Mouse (Mus musculus): ENCODE results near the gene Ino80. TPM values are rescaled to one million over a fixed set of nuclear protein-coding genes. Genes with fewer than 3 reads are reported as not detected.
A peak's percentile ranks its signal among the peaks of the same experiment; 100 is the strongest.

Gene Ino80
- total and polyA plus RNA-seq, 3 experiments = 10.6 to 17.8 (median 11.4) TPM

- no peak overlapping the region for H3K4me2 ChIP-seq (ENCODE audit: insufficient read depth, low read depth, poor library complexity, severe bottlenecking)
- H3K4me1 ChIP-seq (ENCODE audit: control insufficient read depth in 1 of 2, insufficient read depth in 2 of 2) = peaks cover 0 to 21% of the 10 kb centered on the region in 2 experiments; a peak in 2 of 4 replicates
- H3K9me3 ChIP-seq (replicated peaks; ENCODE audit: low read length) = no peaks in the 10 kb centered on the region
- H3K27ac ChIP-seq (ENCODE audit: insufficient read depth, low read depth) = no peak overlapping the region
- H3K27me3 ChIP-seq (replicated peaks) = no peaks in the 10 kb centered on the region
- H3K4me3 ChIP-seq (replicated peaks in 1 of 3; ENCODE audit: low read depth in 2 of 3, low read length in 2 of 3, poor library complexity in 1 of 3) = no peak overlapping the region
- dilution Hi-C loops (cut with MboI; ENCODE audit: extremely low pct_ligation_motif_present, extremely low pct_unique_long_range_greater_than_20kb, low sequenced_read_pairs) = no loop called here
- TF ChIP-seq ZC3H11A (IDR thresholded peaks at IDR 0.05; ENCODE audit: low read depth, low read length) = no peak
- no peak for TF ChIP-seq HCFC1 (IDR thresholded peaks at IDR 0.05; ENCODE audit: low read depth, low read length)
- TF ChIP-seq USF2 (conservative IDR thresholded peaks at IDR 0.05; ENCODE audit: low read depth, low read length) = no peak
- TF ChIP-seq ZKSCAN1 (IDR thresholded peaks at IDR 0.05; ENCODE audit: borderline replicate concordance, low read depth, low read length) = no peak
- TF ChIP-seq PAX5 (IDR thresholded peaks at IDR 0.05; ENCODE audit: low read length) = no peak
- no peak for TF ChIP-seq POLR2A (IDR thresholded peaks at IDR 0.05; ENCODE audit: low read depth, low read length)
- TF ChIP-seq ELF1 (IDR thresholded peaks at IDR 0.05; ENCODE audit: low read depth, low read length) = no peak
- no peak for TF ChIP-seq EP300 (IDR thresholded peaks at IDR 0.05; ENCODE audit: low read length)
- no peaks in the 10 kb centered on the region for H3K79me2 ChIP-seq (replicated peaks; ENCODE audit: control insufficient read depth, extremely low read depth, insufficient read depth, poor library complexity, severe bottlenecking)
- DNase-seq (ENCODE audit: extremely low read depth) = no peak
- no peak overlapping the region for H3K9ac ChIP-seq (ENCODE audit: insufficient read depth, low read depth)
- in situ Hi-C loops (cut with MboI; ENCODE audit: low pct_ligation_motif_present, low pct_unique_long_range_greater_than_20kb, low sequenced_read_pairs) = no loop called here
- H3K36me3 ChIP-seq (replicated peaks in 1 of 2; ENCODE audit: control insufficient read depth in 1 of 2, insufficient read depth in 1 of 2, low read length in 1 of 2) = peaks cover 27 to 74% of the 10 kb centered on the region in 2 experiments
Measured at GRCm38 (mm10) chr2:119398665-119399064, 78.8 kb downstream of the Ino80 start.

- TF ChIP-seq RAD21 (IDR thresholded peaks at IDR 0.05; ENCODE audit: low read depth, low read length) (peak; percentile 9), TCF12 (IDR thresholded peaks at IDR 0.05; ENCODE audit: low read depth, low read length) (no peak), CHD2 (IDR thresholded peaks at IDR 0.05; ENCODE audit: low read length) (no peak), CTCF (conservative IDR thresholded peaks at IDR 0.05 in 1 of 2, IDR thresholded peaks at IDR 0.05 in 1 of 2; ENCODE audit: low read depth in 2 of 2, low read length in 2 of 2) (peak in 1 of 2 experiments; percentile 31; a peak in 2 of 4 replicates)
- Histone ChIP-seq H3K27me3 (replicated peaks) (no peaks in the 10 kb centered on the region), H3K9ac (ENCODE audit: insufficient read depth, low read depth) (no peak overlapping the region), H3K4me2 (ENCODE audit: insufficient read depth, low read depth, poor library complexity, severe bottlenecking) (no peak overlapping the region), H3K4me1 (ENCODE audit: control insufficient read depth in 1 of 2, insufficient read depth in 2 of 2) (peaks cover 0 to 21% of the 10 kb centered on the region in 2 experiments; a peak in 2 of 4 replicates), H3K36me3 (replicated peaks in 1 of 2; ENCODE audit: control insufficient read depth in 1 of 2, insufficient read depth in 1 of 2, low read length in 1 of 2) (peaks cover 31 to 75% of the 10 kb centered on the region in 2 experiments), H3K27ac (ENCODE audit: insufficient read depth, low read depth) (no peak overlapping the region), H3K9me3 (replicated peaks; ENCODE audit: low read length) (no peaks in the 10 kb centered on the region), H3K4me3 (replicated peaks in 1 of 3; ENCODE audit: low read depth in 2 of 3, low read length in 2 of 3, poor library complexity in 1 of 3) (no peak overlapping the region), H3K79me2 (replicated peaks; ENCODE audit: control insufficient read depth, extremely low read depth, insufficient read depth, poor library complexity, severe bottlenecking) (no peaks in the 10 kb centered on the region)
- dilution Hi-C loops (cut with MboI; ENCODE audit: extremely low pct_ligation_motif_present, extremely low pct_unique_long_range_greater_than_20kb, low sequenced_read_pairs) (no loop called here), in situ Hi-C loops (cut with MboI; ENCODE audit: low pct_ligation_motif_present, low pct_unique_long_range_greater_than_20kb, low sequenced_read_pairs) (no loop called here)
- no peak for DNase-seq (ENCODE audit: extremely low read depth)
Measured at GRCm38 (mm10) chr2:119398252-119398651, 79.2 kb downstream of the Ino80 start.

GRCm38 (mm10) chr2:119389992-119390391 lies 87.5 kb downstream of the Ino80 start:
- in situ Hi-C loops (cut with MboI; ENCODE audit: low pct_ligation_motif_present, low pct_unique_long_range_greater_than_20kb, low sequenced_read_pairs) = loop anchor here (5.0 kb wide), 1 partner anchor 38 kb away; the partner anchor contains the start of gene Chac1
- H3K27me3 ChIP-seq (replicated peaks) = no peaks in the 10 kb centered on the region
- DNase-seq (ENCODE audit: extremely low read depth) = no peak
- no peak overlapping the region for H3K9ac ChIP-seq (ENCODE audit: insufficient read depth, low read depth)
- no peaks in the 10 kb centered on the region for H3K9me3 ChIP-seq (replicated peaks; ENCODE audit: low read length)
- no peak for TF ChIP-seq TBP (conservative IDR thresholded peaks at IDR 0.05; ENCODE audit: low read depth, low read length)
- no peak for TF ChIP-seq GABPA (IDR thresholded peaks at IDR 0.05; ENCODE audit: insufficient replicate concordance, low read depth, low read length)
- no peak for TF ChIP-seq CTCF (conservative IDR thresholded peaks at IDR 0.05 in 1 of 2, IDR thresholded peaks at IDR 0.05 in 1 of 2; ENCODE audit: low read depth in 2 of 2, low read length in 2 of 2)
- no peak for TF ChIP-seq TCF12 (IDR thresholded peaks at IDR 0.05; ENCODE audit: low read depth, low read length)
- TF ChIP-seq RAD21 (IDR thresholded peaks at IDR 0.05; ENCODE audit: low read depth, low read length) = no peak
- no peak for TF ChIP-seq HCFC1 (IDR thresholded peaks at IDR 0.05; ENCODE audit: low read depth, low read length)
- no peak for TF ChIP-seq ETS1 (conservative IDR thresholded peaks at IDR 0.05; ENCODE audit: low read depth, low read length)
- no peak for TF ChIP-seq KAT2A (IDR thresholded peaks at IDR 0.05; ENCODE audit: insufficient replicate concordance, low read length)
- no peak for TF ChIP-seq IRF4 (IDR thresholded peaks at IDR 0.05; ENCODE audit: low read depth, low read length)
- TF ChIP-seq USF1 (IDR thresholded peaks at IDR 0.05; ENCODE audit: low read depth, low read length) = no peak
- TF ChIP-seq MAX (IDR thresholded peaks at IDR 0.05; ENCODE audit: low read length) = no peak
- no peak for TF ChIP-seq POLR2AphosphoS2 (IDR thresholded peaks at IDR 0.05; ENCODE audit: low read depth, low read length)
- no peak for TF ChIP-seq ZNF384 (IDR thresholded peaks at IDR 0.05; ENCODE audit: low read depth, low read length)
- no peak for TF ChIP-seq JUN (IDR thresholded peaks at IDR 0.05; ENCODE audit: insufficient read depth, low read depth, low read length)
- peaks cover 46 to 80% of the 10 kb centered on the region in 2 experiments for H3K36me3 ChIP-seq (replicated peaks in 1 of 2; ENCODE audit: control insufficient read depth in 1 of 2, insufficient read depth in 1 of 2, low read length in 1 of 2)
- no peak overlapping the region for H3K4me2 ChIP-seq (ENCODE audit: insufficient read depth, low read depth, poor library complexity, severe bottlenecking)
- peaks cover 0 to 7% of the 10 kb centered on the region in 2 experiments; a peak in 1 of 4 replicates for H3K4me1 ChIP-seq (ENCODE audit: control insufficient read depth in 1 of 2, insufficient read depth in 2 of 2)
- H3K79me2 ChIP-seq (replicated peaks; ENCODE audit: control insufficient read depth, extremely low read depth, insufficient read depth, poor library complexity, severe bottlenecking) = no peaks in the 10 kb centered on the region
- dilution Hi-C loops (cut with MboI; ENCODE audit: extremely low pct_ligation_motif_present, extremely low pct_unique_long_range_greater_than_20kb, low sequenced_read_pairs) = no loop called here
- H3K27ac ChIP-seq (ENCODE audit: insufficient read depth, low read depth) = no peak overlapping the region
- H3K4me3 ChIP-seq (replicated peaks in 1 of 3; ENCODE audit: low read depth in 2 of 3, low read length in 2 of 3, poor library complexity in 1 of 3) = no peak overlapping the region
